Mouse (Mus musculus) myocyte (in vitro differentiated cells): ENCODE data around the gene Tbc1d14.

Source experiments
- E2F4 ChIP-seq: IDR thresholded peaks from one replicate; pipeline ENCODE4 v1.6.1; 2011; ENCODE audit warnings: mild to moderate bottlenecking, control low read depth, moderate library complexity; ENCODE audit not compliant: insufficient read depth
- MAX ChIP-seq: IDR thresholded peaks from one replicate; pipeline ENCODE4 v1.6.1; 2011; ENCODE audit warnings: low read depth, mild to moderate bottlenecking, control low read depth
- MYOG ChIP-seq, 3 experiments: IDR thresholded peaks; one replicate each; pipeline ENCODE4 v1.6.1; 2011; ENCODE audit warnings: control low read depth in 2 of 3, low read depth in 2 of 3, mild to moderate bottlenecking in 2 of 3; ENCODE audit not compliant: insufficient read length in 2 of 3, control insufficient read depth in 1 of 3, insufficient read depth in 1 of 3
- POLR2A ChIP-seq: IDR thresholded peaks from one replicate; pipeline ENCODE4 v1.6.1; 2011; ENCODE audit warnings: low read depth, mild to moderate bottlenecking, control low read depth, moderate library complexity; ENCODE audit not compliant: insufficient read length
- POLR2AphosphoS2 ChIP-seq: IDR thresholded peaks from one replicate; pipeline ENCODE4 v1.6.1; 2011; ENCODE audit warnings: low read depth, control low read depth; ENCODE audit not compliant: insufficient read length
- TCF12 ChIP-seq: IDR thresholded peaks from one replicate; pipeline ENCODE4 v1.6.1; 2011; ENCODE audit warnings: mild to moderate bottlenecking, control low read depth; ENCODE audit not compliant: poor library complexity, insufficient read depth, severe bottlenecking

DNA sequence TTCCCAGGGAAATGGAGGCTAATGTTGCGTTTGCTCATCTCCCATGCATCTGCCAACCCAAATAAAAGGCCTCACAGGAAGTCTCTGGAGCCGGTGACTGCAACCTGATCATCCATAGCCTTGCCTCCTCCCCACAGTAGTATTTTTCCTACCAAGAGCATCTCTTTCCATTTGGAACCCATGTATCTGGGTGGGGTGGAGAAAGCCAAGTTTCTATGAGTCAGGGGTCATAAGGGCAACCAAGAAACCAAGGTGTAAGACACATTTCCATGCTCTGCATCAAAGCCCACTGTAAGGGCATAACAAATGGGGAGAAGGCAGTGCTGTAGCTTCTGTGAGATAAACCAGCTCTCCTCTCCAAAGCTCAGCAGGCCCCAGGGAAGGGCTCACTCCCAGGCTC, 131.8 kb downstream of the Tbc1d14 start:
- no peak for TF ChIP-seq POLR2A
- TF ChIP-seq E2F4: no peak
- no peak for TF ChIP-seq POLR2AphosphoS2
- TF ChIP-seq MAX: no peak
- no peak for TF ChIP-seq TCF12
- no peak for TF ChIP-seq MYOG (IDR thresholded peaks at IDR 0.05; ENCODE audit: control insufficient read depth in 1 of 3, insufficient read depth in 1 of 3, insufficient read length in 2 of 3, low read depth in 2 of 3)
